Mouse (Mus musculus): ENCODE data around the gene Sap25. TPM values are rescaled to one million over a fixed set of nuclear protein-coding genes. Genes with fewer than 3 reads are reported as not detected.

The Sap25 gene
- polyA plus RNA-seq, 1 experiment from 2014 or later, result 10.7 TPM

GRCm38 (mm10) chr5:137601365-137601729 is 39.8 kb upstream of the Sap25 start:
- Histone ChIP-seq H3K36me3 (ENCODE audit: control insufficient read depth, insufficient read depth, low read length) (no peaks in the 10 kb centered on the region), H3K9ac (ENCODE audit: low read length) (peak overlapping the region; percentile 76), H3K4me3 (ENCODE audit: low read depth, low read length) (peak overlapping the region; percentile 58), H3K9me3 (ENCODE audit: control insufficient read depth, low read length) (no peaks in the 10 kb centered on the region), H3K27ac (ENCODE audit: low read depth, low read length) (no peak overlapping the region), H3K4me1 (replicated peaks; ENCODE audit: control insufficient read depth, insufficient read depth, low read length) (no peaks in the 10 kb centered on the region; the same call in 1 of the 2 replicates), H3K4me2 (ENCODE audit: low read depth, low read length, severe bottlenecking) (peak overlapping the region; percentile 67), H3K27me3 (ENCODE audit: control insufficient read depth, insufficient read depth, low read length) (no peaks in the 10 kb centered on the region)
- WGBS, result under 1% methylated on average over 22 of the region's 22 CpGs
- DNase-seq (ENCODE audit: low spot score) (no peak), ATAC-seq (replicated peaks; ENCODE audit: low FRiP score) (no peak)

GRCm38 (mm10) chr5:137607860-137608653 is 33.1 kb upstream of the Sap25 start:
- Histone ChIP-seq H3K4me1 (replicated peaks; ENCODE audit: control insufficient read depth, insufficient read depth, low read length) (peaks cover 8% of the 10 kb centered on the region), H3K27me3 (ENCODE audit: control insufficient read depth, insufficient read depth, low read length) (peaks cover 2% of the 10 kb centered on the region; the same call in 1 of the 2 replicates), H3K9ac (ENCODE audit: low read length) (peak overlapping the region; percentile 27), H3K36me3 (ENCODE audit: control insufficient read depth, insufficient read depth, low read length) (no peaks in the 10 kb centered on the region), H3K4me2 (ENCODE audit: low read depth, low read length, severe bottlenecking) (peak overlapping the region; percentile 40), H3K4me3 (ENCODE audit: low read depth, low read length) (0 out of 2 replicates have a peak overlapping the region, but pooled peaks have one; percentile 5), H3K27ac (ENCODE audit: low read depth, low read length) (no peak overlapping the region), H3K9me3 (ENCODE audit: control insufficient read depth, low read length) (no peaks in the 10 kb centered on the region)
- WGBS, result 6% methylated on average over 24 of the region's 26 CpGs
- ATAC-seq (replicated peaks; ENCODE audit: low FRiP score), result no peak
- DNase-seq (ENCODE audit: low spot score), result no peak

- Histone ChIP-seq H3K36me3 (ENCODE audit: control insufficient read depth, insufficient read depth, low read length) (no peaks in the 10 kb centered on the region), H3K4me2 (ENCODE audit: low read depth, low read length, severe bottlenecking) (peak overlapping the region; percentile 40), H3K4me1 (replicated peaks; ENCODE audit: control insufficient read depth, insufficient read depth, low read length) (peaks cover 8% of the 10 kb centered on the region), H3K27ac (ENCODE audit: low read depth, low read length) (no peak overlapping the region), H3K27me3 (ENCODE audit: control insufficient read depth, insufficient read depth, low read length) (peaks cover 2% of the 10 kb centered on the region; the same call in 1 of the 2 replicates), H3K4me3 (ENCODE audit: low read depth, low read length) (0 out of 2 replicates have a peak overlapping the region, but pooled peaks have one; percentile 5), H3K9me3 (ENCODE audit: control insufficient read depth, low read length) (no peaks in the 10 kb centered on the region), H3K9ac (ENCODE audit: low read length) (peak overlapping the region; percentile 27)
- ATAC-seq (replicated peaks; ENCODE audit: low FRiP score), result no peak
- DNase-seq (ENCODE audit: low spot score), result no peak
- WGBS, result 18% methylated on average over 22 of the region's 23 CpGs
Observed at GRCm38 (mm10) chr5:137608654-137609190, 32.4 kb upstream of the Sap25 start.

- Histone ChIP-seq H3K36me3 (ENCODE audit: control insufficient read depth, insufficient read depth, low read length) (no peaks in the 10 kb centered on the region), H3K4me1 (replicated peaks; ENCODE audit: control insufficient read depth, insufficient read depth, low read length) (peaks cover 8% of the 10 kb centered on the region), H3K27me3 (ENCODE audit: control insufficient read depth, insufficient read depth, low read length) (peaks cover 2% of the 10 kb centered on the region; the same call in 1 of the 2 replicates), H3K4me3 (ENCODE audit: low read depth, low read length) (no peak overlapping the region), H3K27ac (ENCODE audit: low read depth, low read length) (no peak overlapping the region), H3K9me3 (ENCODE audit: control insufficient read depth, low read length) (no peaks in the 10 kb centered on the region), H3K4me2 (ENCODE audit: low read depth, low read length, severe bottlenecking) (no peak overlapping the region), H3K9ac (ENCODE audit: low read length) (no peak overlapping the region)
- no peak for DNase-seq (ENCODE audit: low spot score)
- no peak for ATAC-seq (replicated peaks; ENCODE audit: low FRiP score)
- WGBS, result 59% methylated on average over 3 of the region's 3 CpGs
Observed at GRCm38 (mm10) chr5:137609292-137609691, 31.8 kb upstream of the Sap25 start.

- Histone ChIP-seq H3K4me3 (ENCODE audit: low read depth, low read length) (no peak overlapping the region), H3K9ac (ENCODE audit: low read length) (no peak overlapping the region), H3K4me1 (replicated peaks; ENCODE audit: control insufficient read depth, insufficient read depth, low read length) (peaks cover 8% of the 10 kb centered on the region), H3K36me3 (ENCODE audit: control insufficient read depth, insufficient read depth, low read length) (no peaks in the 10 kb centered on the region), H3K4me2 (ENCODE audit: low read depth, low read length, severe bottlenecking) (peak overlapping the region; percentile 27; the same call in 1 of the 2 replicates), H3K27ac (ENCODE audit: low read depth, low read length) (no peak overlapping the region), H3K27me3 (ENCODE audit: control insufficient read depth, insufficient read depth, low read length) (peaks cover 2% of the 10 kb centered on the region; the same call in 1 of the 2 replicates), H3K9me3 (ENCODE audit: control insufficient read depth, low read length) (no peaks in the 10 kb centered on the region)
- no peak for ATAC-seq (replicated peaks; ENCODE audit: low FRiP score)
- no peak for DNase-seq (ENCODE audit: low spot score)
- WGBS, result 72% methylated on average over 4 of the region's 4 CpGs
Observed at GRCm38 (mm10) chr5:137610056-137610455, 31.1 kb upstream of the Sap25 start.

GRCm38 (mm10) chr5:137610548-137611244 is 30.4 kb upstream of the Sap25 start:
- H3K4me3 ChIP-seq (ENCODE audit: low read depth, low read length), result no peak overlapping the region
- peak overlapping the region; percentile 27; the same call in 1 of the 2 replicates for H3K4me2 ChIP-seq (ENCODE audit: low read depth, low read length, severe bottlenecking)
- peak overlapping the region; percentile 37 for H3K27ac ChIP-seq (ENCODE audit: low read depth, low read length)
- peak; percentile 80 for DNase-seq (ENCODE audit: low spot score)
- ATAC-seq (replicated peaks; ENCODE audit: low FRiP score), result no peak
- H3K9ac ChIP-seq (ENCODE audit: low read length), result no peak overlapping the region; the same call in 1 of the 2 replicates
- H3K9me3 ChIP-seq (ENCODE audit: control insufficient read depth, low read length), result no peaks in the 10 kb centered on the region
- H3K36me3 ChIP-seq (ENCODE audit: control insufficient read depth, insufficient read depth, low read length), result no peaks in the 10 kb centered on the region
- 16% methylated on average over 11 of the region's 12 CpGs for WGBS
- peaks cover 2% of the 10 kb centered on the region; the same call in 1 of the 2 replicates for H3K27me3 ChIP-seq (ENCODE audit: control insufficient read depth, insufficient read depth, low read length)
- peaks cover 8% of the 10 kb centered on the region for H3K4me1 ChIP-seq (replicated peaks; ENCODE audit: control insufficient read depth, insufficient read depth, low read length)

GRCm38 (mm10) chr5:137611245-137611602 is 29.9 kb upstream of the Sap25 start:
- H3K4me3 ChIP-seq (ENCODE audit: low read depth, low read length), result no peak overlapping the region

GRCm38 (mm10) chr5:137613076-137613475 is 28.1 kb upstream of the Sap25 start:
- ATAC-seq (replicated peaks; ENCODE audit: low FRiP score), result no peak
- 72% methylated on average over 5 of the region's 5 CpGs for WGBS
- peaks cover 2% of the 10 kb centered on the region; the same call in 1 of the 2 replicates for H3K27me3 ChIP-seq (ENCODE audit: control insufficient read depth, insufficient read depth, low read length)
- no peak overlapping the region for H3K27ac ChIP-seq (ENCODE audit: low read depth, low read length)
- H3K9me3 ChIP-seq (ENCODE audit: control insufficient read depth, low read length), result no peaks in the 10 kb centered on the region
- no peak overlapping the region for H3K4me2 ChIP-seq (ENCODE audit: low read depth, low read length, severe bottlenecking)
- H3K36me3 ChIP-seq (ENCODE audit: control insufficient read depth, insufficient read depth, low read length), result no peaks in the 10 kb centered on the region
- no peak for DNase-seq (ENCODE audit: low spot score)
- H3K4me1 ChIP-seq (replicated peaks; ENCODE audit: control insufficient read depth, insufficient read depth, low read length), result peaks cover 7% of the 10 kb centered on the region
- H3K4me3 ChIP-seq (ENCODE audit: low read depth, low read length), result no peak overlapping the region
- no peak overlapping the region for H3K9ac ChIP-seq (ENCODE audit: low read length)

More at GRCm38 (mm10) chr5:137611245-137611602, 29.9 kb upstream of the Sap25 start:
- ATAC-seq (replicated peaks; ENCODE audit: low FRiP score) (no peak), DNase-seq (ENCODE audit: low spot score) (peak; percentile 71)
- Histone ChIP-seq H3K4me1 (replicated peaks; ENCODE audit: control insufficient read depth, insufficient read depth, low read length) (peaks cover 8% of the 10 kb centered on the region), H3K36me3 (ENCODE audit: control insufficient read depth, insufficient read depth, low read length) (no peaks in the 10 kb centered on the region), H3K27ac (ENCODE audit: low read depth, low read length) (peak overlapping the region; percentile 37), H3K4me2 (ENCODE audit: low read depth, low read length, severe bottlenecking) (no peak overlapping the region), H3K9ac (ENCODE audit: low read length) (no peak overlapping the region), H3K9me3 (ENCODE audit: control insufficient read depth, low read length) (no peaks in the 10 kb centered on the region), H3K27me3 (ENCODE audit: control insufficient read depth, insufficient read depth, low read length) (peaks cover 2% of the 10 kb centered on the region; the same call in 1 of the 2 replicates)
- WGBS, result 31% methylated on average over 6 of the region's 6 CpGs
